Mouse (Mus musculus) lung, adult 2 months (tissue): ENCODE results near the gene Lars2.

ENCODE experiments used
- CTCF ChIP-seq: fragments of 200-500 bp; IDR thresholded peaks from 2 replicates; pipeline ENCODE4 v1.5.1; 2011; ENCODE audit warnings: mild to moderate bottlenecking, low read length, control low read depth; ENCODE audit not compliant: insufficient read depth
- POLR2A ChIP-seq: fragments of 200-500 bp; IDR thresholded peaks from 2 replicates; pipeline ENCODE4 v1.6.1; 2011; ENCODE audit warnings: low read depth, mild to moderate bottlenecking, control low read depth, low read length, borderline replicate concordance; ENCODE audit errors: extremely low read depth

DNA sequence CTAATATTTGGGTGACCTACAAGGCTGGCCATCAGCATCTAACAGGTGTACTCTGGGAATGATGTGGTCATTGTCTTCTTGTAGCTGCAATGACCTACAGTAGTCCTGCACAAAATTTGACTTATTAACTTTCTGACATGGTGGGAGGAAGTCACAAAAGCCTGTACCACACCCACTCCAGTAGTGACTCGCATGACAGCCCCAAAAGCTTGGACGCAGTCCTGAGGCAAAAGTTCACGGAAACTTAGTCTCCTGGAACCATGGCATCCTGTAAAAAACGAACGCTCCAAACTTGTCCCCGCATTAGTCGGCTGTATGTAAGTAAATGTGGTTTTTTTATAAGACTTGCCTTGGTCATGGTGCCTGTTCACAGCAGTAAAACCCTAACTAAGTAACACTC, 36.9 kb upstream of the Lars2 start:
- TF ChIP-seq CTCF = no peak
- no peak for TF ChIP-seq POLR2A
